Mouse (Mus musculus) lung, embryonic 14.5 days (tissue): ENCODE data around the gene Lama2. TPM values are rescaled to one million over a fixed set of nuclear protein-coding genes. Genes with fewer than 3 reads are reported as not detected.

Experiments
- ATAC-seq: fragments of 200-750 bp; cut with Nextera tagmentation; 2 replicates; pipeline ENCODE4 v1.8.0; 2017; ENCODE audit warnings: mild to moderate bottlenecking, moderate TSS enrichment, moderate library complexity; ENCODE audit not compliant: insufficient read depth
- DNase-seq: peaks from one replicate; pipeline ENCODE4 v3.0.0-alpha.2; 2015
- H3K27ac ChIP-seq: fragments of 300-500 bp; sonication (generic); 2 replicates; pipeline ENCODE4 v1.5.1; 2014; ENCODE audit warnings: low read depth, mild to moderate bottlenecking, moderate library complexity
- H3K27me3 ChIP-seq: fragments of 300-500 bp; sonication (generic); 2 replicates; pipeline ENCODE4 v1.6.1; 2014; ENCODE audit warnings: low read length, control low read depth; ENCODE audit not compliant: insufficient read depth
- H3K36me3 ChIP-seq: fragments of 300-500 bp; sonication (generic); 2 replicates; pipeline ENCODE4 v1.6.1; 2014; ENCODE audit warnings: control low read depth; ENCODE audit not compliant: insufficient read depth
- H3K4me1 ChIP-seq: fragments of 300-500 bp; sonication (generic); 2 replicates; pipeline ENCODE4 v1.6.1; 2014; ENCODE audit warnings: antibody characterized with exemption, control low read depth; ENCODE audit not compliant: insufficient read depth
- H3K4me2 ChIP-seq: fragments of 300-500 bp; sonication (generic); 2 replicates; pipeline ENCODE4 v1.6.1; 2014; ENCODE audit warnings: mild to moderate bottlenecking
- H3K4me3 ChIP-seq: fragments of 300-500 bp; sonication (generic); 2 replicates; pipeline ENCODE4 v1.5.1; 2014; ENCODE audit warnings: low read depth, low read length
- H3K9ac ChIP-seq: fragments of 300-500 bp; sonication (generic); 2 replicates; pipeline ENCODE4 v1.6.1; 2014
- H3K9me3 ChIP-seq: fragments of 300-500 bp; sonication (generic); 2 replicates; pipeline ENCODE4 v1.6.1; 2016; ENCODE audit warnings: low read depth, low read length, control low read depth
- CTCF ChIP-seq: IDR thresholded peaks from 2 replicates; pipeline ENCODE4 v1.5.1; 2016; ENCODE audit warnings: antibody characterized with exemption, low read depth
- WGBS: fragments of 180-500 bp; shearing (Covaris S2); extraction: QIAGEN DNeasy Blood & Tissue Kit; methylation state at CpG from one replicate; pipeline ENCODE4 v1.1.7; 2014; 5-methylcytosine and 5-hydroxymethylcytosine counted together
- polyA plus RNA-seq: library from polyadenylated mRNA; unstranded; fragments of >200 nt; fragmentation: Nextera tagmentation; extraction: Ambion mirVana; gene quantifications from 2 replicates; pipeline ENCODE4 v1.2.1, GENCODE M21; 2014

Lama2 gene
- polyA plus RNA-seq, 1 experiment from 2014 or later, result 15.9 TPM

- no peak overlapping the region for H3K4me2 ChIP-seq
- no peak overlapping the region for H3K27ac ChIP-seq
Measured at GRCm38 (mm10) chr10:27041812-27042211, 577.7 kb downstream of the Lama2 start.

DNA sequence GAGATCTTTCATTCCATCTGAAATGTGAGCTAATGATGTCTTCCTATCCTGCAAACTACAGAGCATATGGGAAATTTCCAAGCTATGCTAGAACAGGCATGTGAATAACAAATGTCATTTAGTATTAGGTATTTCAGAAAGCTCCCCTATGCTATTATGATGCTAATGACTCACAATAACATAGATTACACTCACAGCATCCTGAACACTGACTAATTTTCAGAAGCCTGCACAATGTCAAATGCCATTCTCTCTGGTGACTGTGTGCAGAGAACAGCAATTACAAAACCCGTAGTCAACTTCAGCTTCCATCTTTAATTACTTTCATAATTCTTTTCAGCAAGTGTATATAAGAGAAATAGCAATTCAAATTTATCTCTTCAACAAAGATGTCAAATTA is 596.9 kb downstream of the Lama2 start:
- Histone ChIP-seq H3K36me3 (no peaks in the 10 kb centered on the region), H3K27me3 (no peaks in the 10 kb centered on the region), H3K27ac (no peak overlapping the region), H3K4me2 (no peak overlapping the region), H3K4me3 (no peak overlapping the region), H3K9ac (no peak overlapping the region), H3K4me1 (no peaks in the 10 kb centered on the region), H3K9me3 (no peaks in the 10 kb centered on the region)
- no peak for TF ChIP-seq CTCF
- ATAC-seq (no peak), DNase-seq (no peak)
- WGBS, result 74% methylated on average over 1 of the region's 1 CpGs

More at GRCm38 (mm10) chr10:27041812-27042211, 577.7 kb downstream of the Lama2 start:
- Histone ChIP-seq H3K9ac (no peak overlapping the region), H3K27me3 (no peaks in the 10 kb centered on the region), H3K4me1 (no peaks in the 10 kb centered on the region), H3K9me3 (no peaks in the 10 kb centered on the region), H3K4me3 (no peak overlapping the region), H3K36me3 (no peaks in the 10 kb centered on the region)
- TF ChIP-seq CTCF, result no peak
- ATAC-seq, result no peak
- WGBS, result 20% methylated on average over 1 of the region's 1 CpGs
- DNase-seq, result no peak

DNA sequence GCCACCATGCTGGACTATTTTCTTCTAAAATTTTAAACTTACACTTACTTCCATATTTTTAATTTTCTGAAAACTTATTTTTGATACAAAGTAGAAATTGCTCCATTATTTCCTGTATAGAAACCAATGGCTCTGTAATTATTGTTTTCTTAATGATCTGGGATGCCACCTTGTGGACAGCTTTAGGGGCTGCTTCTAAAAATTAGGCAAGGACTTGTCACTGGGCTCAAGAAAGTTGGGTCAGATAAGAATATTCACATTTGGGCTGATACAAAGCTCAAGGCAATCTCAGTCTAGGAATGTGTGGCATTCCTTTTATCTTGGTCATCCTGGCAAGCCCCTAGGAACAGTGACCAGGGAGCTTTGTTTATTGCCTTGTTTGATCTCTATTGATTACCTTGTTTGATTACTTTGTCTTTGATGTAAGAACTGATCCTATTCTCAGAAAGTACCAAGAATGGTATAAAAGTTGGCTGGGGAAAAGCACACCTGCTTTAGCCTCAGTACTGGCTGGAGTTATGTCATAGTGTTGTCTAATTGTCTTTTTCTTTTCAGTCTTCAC is 606.7 kb downstream of the Lama2 start:
- ATAC-seq, result no peak

GRCm38 (mm10) chr10:27007364-27007763 is 612.2 kb downstream of the Lama2 start:
- H3K27ac ChIP-seq, result no peak overlapping the region
- ATAC-seq, result no peak
- no peak overlapping the region for H3K4me2 ChIP-seq
- 74% methylated on average over 2 of the region's 2 CpGs for WGBS
- H3K9me3 ChIP-seq, result no peaks in the 10 kb centered on the region
- no peak for DNase-seq
- TF ChIP-seq CTCF, result no peak
- H3K4me1 ChIP-seq, result no peaks in the 10 kb centered on the region
- no peaks in the 10 kb centered on the region for H3K27me3 ChIP-seq
- no peaks in the 10 kb centered on the region for H3K36me3 ChIP-seq
- H3K4me3 ChIP-seq, result no peak overlapping the region
- H3K9ac ChIP-seq, result no peak overlapping the region

More for the DNA sequence above, 606.7 kb downstream of the Lama2 start:
- Histone ChIP-seq H3K4me1 (no peaks in the 10 kb centered on the region), H3K27me3 (no peaks in the 10 kb centered on the region), H3K9ac (no peak overlapping the region), H3K36me3 (no peaks in the 10 kb centered on the region), H3K9me3 (no peaks in the 10 kb centered on the region), H3K27ac (no peak overlapping the region), H3K4me3 (no peak overlapping the region), H3K4me2 (no peak overlapping the region)
- TF ChIP-seq CTCF, result no peak
- no peak for DNase-seq

DNA sequence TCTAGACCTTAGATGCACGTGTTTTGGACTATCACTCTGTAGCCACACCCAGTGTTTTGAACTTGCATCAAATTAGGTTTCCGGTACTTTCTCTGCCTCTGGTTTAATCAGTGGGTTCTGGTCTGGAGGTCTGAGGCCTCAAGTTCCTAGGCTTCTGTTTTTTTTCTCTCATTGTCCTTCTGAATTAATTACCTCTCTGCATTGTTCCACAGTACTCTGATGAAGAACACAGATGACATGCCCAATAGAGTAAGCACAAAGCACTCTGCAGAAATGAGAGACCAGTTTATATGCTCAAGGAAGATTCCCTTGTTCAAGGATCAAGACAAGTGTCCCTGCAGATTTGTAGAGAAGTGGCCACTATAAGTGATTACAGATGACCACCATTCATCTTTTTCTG is 613.8 kb downstream of the Lama2 start:
- Histone ChIP-seq H3K9ac (no peak overlapping the region), H3K27ac (no peak overlapping the region), H3K4me2 (no peak overlapping the region), H3K36me3 (no peaks in the 10 kb centered on the region), H3K27me3 (no peaks in the 10 kb centered on the region), H3K4me1 (no peaks in the 10 kb centered on the region), H3K4me3 (no peak overlapping the region), H3K9me3 (no peaks in the 10 kb centered on the region)
- 73% methylated on average over 2 of the region's 2 CpGs for WGBS
- DNase-seq (no peak), ATAC-seq (no peak)
- no peak for TF ChIP-seq CTCF

DNA sequence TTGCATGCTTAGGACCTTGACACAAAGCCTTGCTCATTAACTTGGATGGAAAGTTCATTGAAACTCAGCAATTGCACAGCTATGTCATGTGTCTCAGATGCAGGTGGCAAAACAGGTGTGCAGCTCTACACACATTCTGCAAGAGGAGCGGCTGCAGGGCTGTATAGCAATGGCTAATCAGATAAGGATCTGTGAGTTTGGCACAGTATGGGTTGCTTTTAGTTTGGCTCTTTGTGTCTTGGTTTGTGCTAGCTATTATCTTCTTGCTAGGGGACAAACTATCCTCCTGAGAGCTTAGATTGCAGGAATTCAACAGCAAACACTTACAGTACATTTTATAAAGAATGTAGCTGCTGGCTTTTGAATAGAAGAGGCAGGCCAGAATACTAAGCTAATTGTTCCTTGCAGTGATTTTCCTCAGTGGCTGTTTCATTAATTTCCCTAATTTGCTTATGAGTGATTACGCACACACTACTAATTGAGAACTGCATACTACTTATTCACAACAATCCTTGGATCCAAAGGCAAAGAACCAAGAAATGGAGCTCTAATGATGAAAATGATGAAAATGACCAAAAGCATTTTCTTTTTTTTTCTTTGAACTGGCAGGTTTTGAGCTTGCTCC is 617.9 kb downstream of the Lama2 start:
- no peak for TF ChIP-seq CTCF
- Histone ChIP-seq H3K9ac (no peak overlapping the region), H3K36me3 (no peaks in the 10 kb centered on the region), H3K4me3 (no peak overlapping the region), H3K4me2 (no peak overlapping the region), H3K27ac (no peak overlapping the region), H3K27me3 (no peaks in the 10 kb centered on the region), H3K4me1 (no peaks in the 10 kb centered on the region), H3K9me3 (no peaks in the 10 kb centered on the region)
- DNase-seq (no peak), ATAC-seq (no peak)
- 83% methylated on average over 2 of the region's 2 CpGs for WGBS

- H3K4me3 ChIP-seq, result no peak overlapping the region
- no peak for DNase-seq
- no peaks in the 10 kb centered on the region for H3K4me1 ChIP-seq
- no peaks in the 10 kb centered on the region for H3K9me3 ChIP-seq
- H3K9ac ChIP-seq, result no peak overlapping the region
- no peaks in the 10 kb centered on the region for H3K27me3 ChIP-seq
- no peak for ATAC-seq
- H3K36me3 ChIP-seq, result no peaks in the 10 kb centered on the region
- no peak for TF ChIP-seq CTCF
- H3K4me2 ChIP-seq, result no peak overlapping the region
- no peak overlapping the region for H3K27ac ChIP-seq
Measured at GRCm38 (mm10) chr10:26996684-26997083, 622.9 kb downstream of the Lama2 start.
